24 mouse cellular contexts compared by ENCODE assay signal in genomic region chr1:90718826-90719550, GRCm38 (mm10).
DNase-seq lines count a peak whose midpoint lies in the region; ATAC-seq and TF ChIP-seq lines count a peak whose summit lies in the region.
"Had no signal": no experiment of that assay in that cellular context is flagged by ENCODE, and none has a peak within 500 bp of the region (broad histone marks: within the 10 kb centered on the region; RNA-seq: fewer than 3 reads in every experiment).

No protein-coding gene starts in this region.

- no peak for DNase-seq in embryonic facial prominence, embryonic 10.5 days (ENCODE audit: low spot score)
- peak; percentile 43 for DNase-seq in kidney, postnatal 10 days
- DNase-seq in kidney, adult 11 months: no peak
- DNase-seq in Muller cell, postnatal 12 days (ENCODE audit: inconsistent ontology term): peak; percentile 49
- no peak for DNase-seq in left cerebral cortex, postnatal 25 days (ENCODE audit: low spot score in 2 of 2)
- DNase-seq: adrenal gland, postnatal 36 days; cerebellum, adult 11-12 months; cerebellum, postnatal 25 days; gastrocnemius, postnatal 10 days; heart, adult 11 months; heart, postnatal 36 days; kidney, adult 8-10 months; left cerebral cortex, postnatal 4 days; lung, adult 2 months; retina, postnatal 1 day had no signal

- H3K36me3 ChIP-seq in embryonic facial prominence, embryonic 15.5 days: no peaks in the 10 kb centered on the region
- no peaks in the 10 kb centered on the region for H3K36me3 ChIP-seq in embryonic facial prominence, embryonic 10.5 days (replicated peaks)
- no peaks in the 10 kb centered on the region for H3K36me3 ChIP-seq in small intestine, adult 2 months (ENCODE audit: control insufficient read depth, insufficient read depth, low read length)
- H3K36me3 ChIP-seq: G1E; heart, embryonic 13.5 days; hindbrain, embryonic 15.5 days had no signal

- ATAC-seq in embryonic facial prominence, embryonic 15.5 days (ENCODE audit: insufficient number of reproducible peaks, low FRiP score, low TSS enrichment, low read depth): no peak
- no peak for ATAC-seq in megakaryocyte progenitor cell, adult 5-6 weeks (replicated peaks; ENCODE audit: poor library complexity)
- ATAC-seq: forebrain, embryonic 13.5 days; midbrain, embryonic 16.5 days had no signal

- no peak for TF ChIP-seq CTCF in small intestine, adult 2 months (IDR thresholded peaks at IDR 0.05; ENCODE audit: extremely low read depth, insufficient read length, insufficient replicate concordance, low read depth, low read length)

- H3K4me1 ChIP-seq in embryonic facial prominence, embryonic 15.5 days: peaks cover 13% of the 10 kb centered on the region; the same call in 1 of the 2 replicates
- no peaks in the 10 kb centered on the region for H3K4me1 ChIP-seq in embryonic facial prominence, embryonic 10.5 days
- H3K4me1 ChIP-seq in small intestine, adult 2 months (ENCODE audit: control insufficient read depth, insufficient read depth, insufficient read length, low read length): 0 out of 2 replicates have a peak, but pooled peaks cover 1% of the 10 kb centered on the region
- H3K4me1 ChIP-seq: forebrain, embryonic 13.5 days; hindbrain, embryonic 15.5 days had no signal

- H3K4me2 ChIP-seq in embryonic facial prominence, embryonic 15.5 days (replicated peaks): no peak overlapping the region
- H3K4me2 ChIP-seq: forebrain, embryonic 13.5 days; heart, embryonic 13.5 days; hindbrain, embryonic 15.5 days; liver, embryonic 11.5 days had no signal

- WGBS in embryonic facial prominence, embryonic 15.5 days: 58% methylated on average over 6 of the region's 6 CpGs
- 89% methylated on average over 6 of the region's 6 CpGs for WGBS in embryonic facial prominence, embryonic 10.5 days
- WGBS in small intestine, adult 2 months: 58% methylated on average over 6 of the region's 6 CpGs

- H3K9ac ChIP-seq in embryonic facial prominence, embryonic 15.5 days: no peak overlapping the region
- H3K9ac ChIP-seq: forebrain, embryonic 13.5 days; heart, embryonic 13.5 days; hindbrain, embryonic 15.5 days had no signal

- no peak overlapping the region for H3K4me3 ChIP-seq in embryonic facial prominence, embryonic 15.5 days (replicated peaks)
- no peak overlapping the region for H3K4me3 ChIP-seq in embryonic facial prominence, embryonic 10.5 days
- H3K4me3 ChIP-seq in small intestine, adult 2 months (ENCODE audit: low read depth, low read length): no peak overlapping the region
- H3K4me3 ChIP-seq: forebrain, embryonic 13.5 days; heart, embryonic 13.5 days; hindbrain, embryonic 15.5 days had no signal

- no peaks in the 10 kb centered on the region for H3K9me3 ChIP-seq in embryonic facial prominence, embryonic 15.5 days (replicated peaks)
- no peaks in the 10 kb centered on the region for H3K9me3 ChIP-seq in embryonic facial prominence, embryonic 10.5 days
- H3K9me3 ChIP-seq: forebrain, embryonic 13.5 days; heart, embryonic 13.5 days; hindbrain, embryonic 15.5 days had no signal

- no peak for TF ChIP-seq POLR2A in small intestine, adult 2 months (IDR thresholded peaks at IDR 0.05; ENCODE audit: low read depth, low read length)

- no peaks in the 10 kb centered on the region for H3K27me3 ChIP-seq in embryonic facial prominence, embryonic 15.5 days
- no peaks in the 10 kb centered on the region for H3K27me3 ChIP-seq in embryonic facial prominence, embryonic 10.5 days (replicated peaks; ENCODE audit: low read depth, poor library complexity, severe bottlenecking)
- no peaks in the 10 kb centered on the region for H3K27me3 ChIP-seq in small intestine, adult 2 months (ENCODE audit: control insufficient read depth, insufficient read depth, low read length)
- H3K27me3 ChIP-seq: forebrain, embryonic 13.5 days; heart, embryonic 13.5 days; hindbrain, embryonic 15.5 days had no signal

- H3K27ac ChIP-seq in embryonic facial prominence, embryonic 15.5 days (replicated peaks): peak overlapping the region; percentile 7; the same call in 1 of the 2 replicates
- H3K27ac ChIP-seq in embryonic facial prominence, embryonic 10.5 days (replicated peaks): no peak overlapping the region
- peak overlapping the region; percentile 46; the same call in 1 of the 2 replicates for H3K27ac ChIP-seq in small intestine, adult 2 months (ENCODE audit: insufficient read depth, low read depth, low read length)
- H3K27ac ChIP-seq: forebrain, embryonic 13.5 days; heart, embryonic 13.5 days; hindbrain, embryonic 15.5 days had no signal

- intact Hi-C loops in left cerebral cortex, postnatal 25 days (cut with DNase I): no loop called here

Comparison
In these comparisons a context has a peak if more than half of its experiments do, and no peak if none do; other contexts are left out.
1. DNase-seq: peak in kidney, postnatal 10 days (single experiment) and Muller cell, postnatal 12 days (single experiment); none in embryonic facial prominence, embryonic 10.5 days (single experiment), kidney, adult 11 months (single experiment) and left cerebral cortex, postnatal 25 days (0 of 2).